Mouse (Mus musculus) embryonic fibroblast, embryonic 13.5 days (primary cell): Measurements from ENCODE around the gene Lmo7.

Source experiments
- CTCF ChIP-seq: IDR thresholded peaks from 2 replicates; pipeline ENCODE4 v1.5.1; 2011; ENCODE audit warnings: mild to moderate bottlenecking, control low read depth, low read length, moderate library complexity, borderline replicate concordance; ENCODE audit not compliant: insufficient read depth
- POLR2A ChIP-seq: IDR thresholded peaks from 2 replicates; pipeline ENCODE4 v1.6.1; 2011; ENCODE audit warnings: low read depth, mild to moderate bottlenecking, control low read depth, low read length, moderate library complexity

DNA sequence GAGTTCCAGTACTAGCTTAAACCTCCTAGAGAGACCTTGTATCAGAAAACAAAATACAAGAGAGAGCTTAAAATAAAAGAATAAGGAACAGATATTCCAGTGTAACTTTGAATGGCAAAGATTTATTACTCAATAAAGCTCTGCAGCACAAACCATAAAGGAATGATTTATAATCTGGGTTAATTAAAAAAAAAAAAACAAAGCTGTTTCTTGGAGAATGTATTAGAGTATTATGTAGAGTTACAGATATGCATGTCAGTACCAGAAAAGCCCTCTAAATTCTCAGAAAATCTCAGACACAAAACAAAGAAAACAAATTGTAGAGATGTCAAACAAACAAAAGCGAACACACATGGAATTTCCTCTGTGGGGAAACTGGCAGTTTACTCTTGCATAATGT is 243.0 kb downstream of the Lmo7 start:
- TF ChIP-seq POLR2A = no peak
- TF ChIP-seq CTCF = no peak
